Mouse (Mus musculus): Measurements from ENCODE around the gene Eif4a3. TPM values are rescaled to one million over a fixed set of nuclear protein-coding genes. Genes with fewer than 3 reads are reported as not detected.
"Not testable (repeated sequence)": the region's sequence is repeated elsewhere in the genome, so short reads cannot be mapped to it uniquely, and the experiment has no call there.

Eif4a3 gene
- polyA plus RNA-seq, 1 experiment from 2014 or later = 266 TPM

DNA sequence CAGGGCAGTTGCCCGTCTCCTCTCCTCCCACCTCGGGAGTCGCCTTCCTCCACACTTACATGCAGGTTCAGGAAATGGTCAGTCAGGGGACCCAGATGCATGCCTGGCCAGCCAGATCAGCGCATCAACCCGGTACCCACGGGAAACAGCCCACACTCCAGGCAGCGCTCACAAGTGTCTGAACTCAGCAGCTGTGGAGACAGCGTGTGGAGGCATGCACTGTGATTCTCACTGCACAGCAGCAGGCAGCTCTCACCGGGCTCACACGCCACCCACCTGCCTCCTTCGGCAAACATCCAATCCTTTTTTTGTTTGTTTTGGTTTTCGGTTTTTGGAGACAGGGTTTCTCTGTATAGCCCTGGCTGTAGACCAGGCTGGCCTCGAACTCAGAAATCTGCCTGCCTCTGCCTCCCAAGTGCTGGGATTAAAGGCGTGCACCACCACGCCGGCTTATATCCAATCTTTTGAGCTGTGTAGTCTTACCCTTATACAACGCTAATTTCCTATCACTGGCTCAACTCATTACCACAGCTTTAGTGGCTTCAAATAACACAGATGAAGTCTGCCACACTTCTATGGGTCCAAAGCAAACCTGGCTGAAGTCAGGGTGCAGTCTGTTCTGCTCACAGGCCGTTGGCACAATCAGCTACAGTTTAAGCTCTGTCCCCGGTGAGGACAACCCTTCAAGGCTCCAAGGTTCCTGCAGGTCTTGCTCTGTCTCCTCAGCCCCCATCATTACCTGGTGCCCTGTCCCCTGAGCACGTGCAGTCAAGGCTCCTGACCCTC is 12.5 kb downstream of the Eif4a3 start:
- ATAC-seq (replicated peaks) = no peak
- H3K4me1 ChIP-seq = no peaks in the 10 kb centered on the region
- H3K27ac ChIP-seq = no peak overlapping the region
- H3K4me3 ChIP-seq = no peak overlapping the region
- no peaks in the 10 kb centered on the region for H3K27me3 ChIP-seq (replicated peaks)
- 93% methylated on average over 20 of the region's 20 CpGs for WGBS
- no peak overlapping the region for H3K4me2 ChIP-seq
- H3K9ac ChIP-seq = no peak overlapping the region
- no peaks in the 10 kb centered on the region for H3K9me3 ChIP-seq
- H3K36me3 ChIP-seq (replicated peaks) = peaks cover 69% of the 10 kb centered on the region

DNA sequence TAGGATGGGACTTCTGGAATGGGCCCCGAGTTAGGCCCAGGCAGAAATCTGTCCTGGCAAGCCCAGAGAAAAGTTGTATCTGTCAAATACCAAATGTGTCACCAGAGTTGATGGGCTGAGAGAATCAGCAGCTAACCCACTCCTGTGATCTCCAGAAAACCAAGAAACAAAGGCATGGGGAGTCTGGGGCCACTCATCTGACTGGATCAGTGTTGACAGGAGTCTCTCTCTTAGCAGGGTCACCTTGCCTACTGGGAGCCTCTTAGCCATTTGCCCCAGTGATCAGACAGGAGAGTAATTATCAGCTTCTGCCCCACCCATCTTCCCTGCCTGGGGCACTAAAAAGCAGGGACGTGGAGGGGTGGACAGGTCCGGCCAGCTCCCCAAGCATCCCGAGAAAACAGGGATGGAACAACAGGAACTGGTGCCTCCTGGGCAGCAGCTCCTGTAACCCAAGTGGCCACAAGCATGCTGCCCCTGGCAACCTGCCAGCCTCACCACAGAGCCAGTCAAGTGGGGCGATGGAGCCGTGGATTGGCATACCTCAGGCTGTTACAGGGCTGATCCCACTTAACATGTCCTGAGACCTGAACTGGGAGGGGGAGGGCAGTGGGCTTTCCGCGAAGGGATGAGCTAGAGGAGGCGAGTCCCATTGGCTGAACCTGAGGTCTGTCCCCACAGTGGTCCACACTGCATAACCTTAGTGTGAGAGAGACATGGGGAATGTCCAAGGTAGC is 13.9 kb downstream of the Eif4a3 start:
- Histone ChIP-seq H3K4me2 (no peak overlapping the region), H3K4me1 (no peaks in the 10 kb centered on the region), H3K9ac (no peak overlapping the region), H3K27ac (no peak overlapping the region), H3K9me3 (no peaks in the 10 kb centered on the region), H3K27me3 (replicated peaks) (no peaks in the 10 kb centered on the region), H3K36me3 (replicated peaks) (peaks cover 57% of the 10 kb centered on the region), H3K4me3 (no peak overlapping the region)
- 70% methylated on average over 9 of the region's 9 CpGs for WGBS
- ATAC-seq (replicated peaks) = no peak

DNA sequence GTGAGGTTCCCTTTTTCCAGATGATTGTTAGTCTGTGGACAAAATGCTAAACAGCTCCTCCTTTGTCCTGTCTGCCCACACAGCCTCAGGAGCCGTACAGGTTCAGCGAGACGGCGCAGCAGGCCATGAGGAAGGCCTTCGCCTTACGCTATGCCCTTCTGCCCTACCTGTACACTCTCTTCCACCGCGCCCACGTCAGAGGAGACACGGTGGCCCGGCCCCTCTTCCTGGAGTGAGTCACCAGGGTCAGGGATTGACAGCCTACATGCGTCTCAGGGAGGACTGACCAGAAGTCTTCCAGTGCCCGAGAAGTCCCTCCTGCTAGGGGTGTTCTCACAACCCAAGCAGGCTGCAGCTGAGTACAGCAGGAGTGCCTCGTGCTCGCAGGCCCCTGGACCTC is 18.9 kb downstream of the Eif4a3 start:
- H3K27ac ChIP-seq = no peak overlapping the region
- no peaks in the 10 kb centered on the region for H3K27me3 ChIP-seq (replicated peaks)
- no peak overlapping the region for H3K9ac ChIP-seq
- H3K4me1 ChIP-seq = no peaks in the 10 kb centered on the region
- peaks cover 28% of the 10 kb centered on the region for H3K36me3 ChIP-seq (replicated peaks)
- no peaks in the 10 kb centered on the region for H3K9me3 ChIP-seq
- WGBS = 86% methylated on average over 15 of the region's 15 CpGs
- ATAC-seq (replicated peaks) = no peak
- H3K4me2 ChIP-seq = no peak overlapping the region
- no peak overlapping the region for H3K4me3 ChIP-seq

DNA sequence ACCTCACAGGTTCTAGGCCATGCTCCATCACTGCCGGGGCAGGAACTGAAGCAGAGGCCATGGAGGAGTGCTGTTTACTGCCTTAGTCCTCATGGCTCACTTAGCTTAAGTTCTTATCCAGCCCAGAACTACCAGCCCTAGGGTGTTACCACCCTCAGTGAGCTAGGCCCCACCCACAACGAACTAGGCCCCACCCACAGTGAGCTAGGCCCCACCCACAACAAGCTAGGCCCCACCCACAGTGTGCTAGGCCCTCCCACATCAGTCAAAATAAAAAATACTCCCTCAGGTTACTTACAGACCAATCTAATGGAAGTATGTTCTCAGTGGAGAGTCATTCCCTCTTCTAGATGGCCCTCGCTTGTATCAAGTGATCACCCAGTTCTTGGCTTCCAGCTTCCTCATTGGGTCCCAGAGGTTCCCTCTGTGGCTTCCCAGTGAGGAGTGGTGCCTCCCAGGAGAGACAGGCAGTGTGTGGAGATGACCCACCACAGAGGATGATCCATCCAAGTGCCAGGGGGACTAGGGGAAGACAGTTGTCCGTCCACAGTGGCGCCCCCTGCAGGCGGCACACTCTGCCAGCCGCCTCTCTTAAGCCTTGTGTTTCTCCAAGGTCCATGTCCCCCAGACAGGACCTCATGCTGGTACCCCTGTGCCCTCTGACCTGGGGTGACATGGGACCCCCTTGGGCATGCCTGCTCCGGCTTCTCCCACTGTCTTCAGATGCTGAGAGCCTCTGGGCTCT is 26.5 kb downstream of the Eif4a3 start:
- 86% methylated on average over 8 of the region's 8 CpGs for WGBS
- H3K9ac ChIP-seq = no peak overlapping the region
- H3K27me3 ChIP-seq (replicated peaks) = no peaks in the 10 kb centered on the region
- H3K4me1 ChIP-seq = peaks cover 22% of the 10 kb centered on the region
- no peak for ATAC-seq (replicated peaks)
- no peak overlapping the region for H3K4me2 ChIP-seq
- no peak overlapping the region for H3K4me3 ChIP-seq
- H3K27ac ChIP-seq = no peak overlapping the region
- peaks cover 30% of the 10 kb centered on the region for H3K36me3 ChIP-seq (replicated peaks)
- no peaks in the 10 kb centered on the region for H3K9me3 ChIP-seq

DNA sequence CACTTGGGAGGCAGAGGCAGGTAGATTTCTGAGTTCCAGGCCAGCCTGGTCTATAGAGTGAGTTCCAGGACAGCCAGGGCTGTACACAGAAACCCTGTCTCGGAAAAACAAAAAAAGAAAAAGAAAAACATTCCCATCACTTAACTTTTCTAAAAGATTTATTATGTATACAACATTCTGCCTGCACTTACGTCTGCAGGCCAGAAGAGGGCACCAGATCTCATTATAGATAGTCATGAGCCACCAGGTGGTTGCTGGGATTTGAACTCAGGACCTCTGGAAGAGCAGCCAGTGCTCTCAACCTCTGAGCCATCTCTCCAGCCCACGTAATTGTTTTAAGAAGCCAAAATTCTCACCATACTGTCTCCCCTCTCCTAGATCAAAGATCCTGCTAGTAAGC is 27.4 kb downstream of the Eif4a3 start:
- H3K9me3 ChIP-seq; H3K4me3 ChIP-seq; ATAC-seq (replicated peaks); H3K9ac ChIP-seq; H3K4me2 ChIP-seq; H3K27me3 ChIP-seq (replicated peaks); H3K27ac ChIP-seq: not testable (repeated sequence)
- WGBS = 55% methylated on average over 3 of the region's 3 CpGs
- H3K36me3 ChIP-seq (replicated peaks) = peaks cover 27% of the 10 kb centered on the region
- peaks cover 27% of the 10 kb centered on the region for H3K4me1 ChIP-seq

DNA sequence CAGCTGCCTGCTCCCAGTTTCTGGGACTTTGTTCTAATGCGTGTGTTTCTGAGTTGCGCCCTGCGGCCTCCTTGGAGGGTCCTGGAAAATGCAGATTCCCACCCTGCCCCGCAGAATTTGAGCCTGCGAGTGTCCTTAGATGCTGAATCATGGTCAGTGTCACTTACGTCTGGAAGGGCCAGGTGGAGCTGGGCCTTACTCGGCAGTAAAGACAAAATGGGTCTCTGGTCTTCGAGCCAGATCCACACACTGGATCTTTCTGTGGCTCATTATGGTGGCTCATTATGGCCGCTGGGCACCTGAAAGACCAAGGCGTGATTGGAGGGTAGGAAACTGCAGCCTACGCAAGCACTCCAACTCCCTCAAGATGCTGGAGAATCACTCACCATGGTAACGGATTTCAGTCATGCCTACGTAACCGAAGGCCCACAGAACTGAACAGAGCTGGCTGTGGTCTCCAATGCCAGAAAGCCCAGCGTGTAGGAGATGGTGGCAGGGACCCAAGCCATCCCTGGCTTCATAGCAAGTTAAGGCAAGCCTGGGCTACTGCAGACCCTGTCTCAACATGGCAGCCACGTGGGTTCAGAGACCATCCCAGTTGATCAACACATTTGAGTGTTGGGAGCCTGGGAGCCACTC is 31.2 kb downstream of the Eif4a3 start:
- peaks cover 6% of the 10 kb centered on the region; the same call in 1 of the 2 replicates for H3K36me3 ChIP-seq (replicated peaks)
- peak overlapping the region; percentile 55 for H3K4me3 ChIP-seq
- H3K4me1 ChIP-seq = peaks cover 32% of the 10 kb centered on the region
- no peaks in the 10 kb centered on the region for H3K9me3 ChIP-seq
- H3K27me3 ChIP-seq (replicated peaks) = no peaks in the 10 kb centered on the region
- H3K4me2 ChIP-seq = peak overlapping the region; percentile 65
- ATAC-seq (replicated peaks) = no peak
- WGBS = 66% methylated on average over 16 of the region's 16 CpGs
- H3K27ac ChIP-seq = no peak overlapping the region
- peak overlapping the region; percentile 59 for H3K9ac ChIP-seq

DNA sequence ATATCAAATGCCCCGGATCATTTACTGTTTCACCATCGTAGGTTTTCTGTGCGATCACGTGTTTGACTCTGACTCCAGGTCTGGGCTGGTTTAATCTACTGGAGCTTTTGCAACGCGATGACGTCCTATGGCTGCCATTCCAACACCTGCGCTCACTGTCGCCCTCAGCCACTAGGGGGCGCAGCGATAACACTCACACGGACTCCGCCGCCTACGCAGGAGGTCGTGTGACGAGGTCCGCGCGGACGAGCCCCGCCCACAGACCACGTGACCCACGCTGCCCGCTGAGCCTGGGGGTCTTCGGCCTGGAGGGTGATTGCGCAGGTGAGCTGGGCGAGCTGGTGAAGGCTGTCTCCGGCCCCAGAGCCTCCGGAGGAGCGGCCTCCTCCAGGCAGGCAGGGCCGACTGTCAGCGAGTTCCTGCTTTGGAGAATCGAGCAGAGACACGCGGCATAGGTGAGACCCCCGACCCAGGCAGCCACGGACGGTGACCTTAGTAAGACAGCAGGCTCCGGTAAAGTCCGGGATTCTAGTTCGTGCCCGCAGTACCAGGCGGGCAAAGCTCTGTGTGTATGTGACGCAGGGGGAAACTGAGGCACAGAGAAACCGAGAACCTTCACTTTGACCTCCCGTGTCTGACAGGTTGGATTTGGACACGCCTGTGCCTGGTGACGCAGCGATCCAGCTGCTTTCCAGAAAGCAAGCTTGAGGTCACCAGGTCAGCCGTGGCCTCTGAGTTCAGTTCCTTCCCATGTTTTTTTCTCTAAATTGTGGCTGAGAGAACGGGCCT is 31.9 kb downstream of the Eif4a3 start, which contains the start of gene Gaa:
Gene Gaa, plus strand, starts transcription at position 120 of the 789 bp plus-strand sequence.
- H3K4me3 ChIP-seq = peak within 1 kb of the TSS; percentile 55
- ATAC-seq (replicated peaks) = peak; percentile 86
- 6% methylated on average over 52 of the region's 52 CpGs for WGBS
- H3K4me2 ChIP-seq = peak within 1 kb of the TSS; percentile 65
- no peaks in the 10 kb centered on the region for H3K9me3 ChIP-seq
- peaks cover 32% of the 10 kb centered on the region for H3K4me1 ChIP-seq
- H3K27ac ChIP-seq = peak within 1 kb of the TSS; percentile 42
- H3K9ac ChIP-seq = peak within 1 kb of the TSS; percentile 59
- H3K27me3 ChIP-seq (replicated peaks) = no peaks in the 10 kb centered on the region
- peaks cover 6% of the 10 kb centered on the region; the same call in 1 of the 2 replicates for H3K36me3 ChIP-seq (replicated peaks)

DNA sequence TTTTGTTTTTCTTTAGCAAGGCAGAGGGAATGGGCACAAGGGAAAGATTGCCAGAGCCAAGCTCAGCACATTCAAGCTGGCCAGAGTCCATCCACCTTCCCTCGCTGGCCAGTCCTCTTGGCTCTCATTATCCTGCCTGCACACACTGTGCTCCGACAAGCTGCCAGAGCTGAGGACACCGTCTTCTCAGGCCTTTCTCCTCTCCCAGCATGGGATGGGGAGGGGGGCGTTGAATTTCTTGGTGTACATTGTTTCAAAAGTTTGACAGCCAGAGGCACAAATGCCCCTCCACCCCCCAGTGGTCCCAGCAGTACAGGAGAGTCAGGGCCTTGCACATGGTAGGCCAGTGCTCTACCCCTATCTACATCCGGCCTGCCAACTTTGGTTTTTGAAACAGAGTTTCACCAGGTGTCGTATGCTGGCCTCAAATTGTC is 32.6 kb downstream of the Eif4a3 start:
- Histone ChIP-seq H3K4me1 (peaks cover 32% of the 10 kb centered on the region), H3K4me3 (no peak overlapping the region; the same call in 1 of the 2 replicates), H3K36me3 (replicated peaks) (peaks cover 6% of the 10 kb centered on the region; the same call in 1 of the 2 replicates), H3K9ac (no peak overlapping the region), H3K27ac (peak overlapping the region; percentile 26; the same call in 1 of the 2 replicates), H3K4me2 (peak overlapping the region; percentile 65), H3K9me3 (no peaks in the 10 kb centered on the region), H3K27me3 (replicated peaks) (no peaks in the 10 kb centered on the region)
- peak; percentile 67 for ATAC-seq (replicated peaks)
- 34% methylated on average over 6 of the region's 6 CpGs for WGBS

DNA sequence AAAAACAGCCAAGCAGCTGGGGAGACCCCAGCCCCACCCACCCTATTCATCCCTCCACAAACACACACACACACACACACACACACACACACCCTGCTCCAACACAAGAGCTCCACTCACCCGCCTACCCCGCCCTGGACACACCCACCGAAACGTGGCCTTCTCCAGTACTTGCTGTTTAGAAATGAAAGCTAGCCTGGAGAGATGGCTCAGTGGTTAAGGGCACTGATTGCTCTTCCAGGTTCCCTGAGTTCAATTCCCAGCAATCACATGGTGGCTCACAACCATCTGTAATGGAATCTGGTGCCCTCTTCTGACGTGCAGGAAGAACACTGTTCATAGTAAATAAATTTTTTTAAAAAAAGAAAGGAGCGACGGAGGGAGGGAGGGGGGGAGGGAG is 34.1 kb downstream of the Eif4a3 start:
- Histone ChIP-seq H3K9me3 (no peaks in the 10 kb centered on the region), H3K9ac (no peak overlapping the region), H3K27me3 (replicated peaks) (no peaks in the 10 kb centered on the region), H3K27ac (no peak overlapping the region), H3K36me3 (replicated peaks) (0 out of 2 replicates have a peak, but pooled peaks cover 4% of the 10 kb centered on the region), H3K4me1 (peaks cover 31% of the 10 kb centered on the region), H3K4me2 (no peak overlapping the region), H3K4me3 (no peak overlapping the region)
- WGBS = 77% methylated on average over 7 of the region's 7 CpGs
- no peak for ATAC-seq (replicated peaks)

DNA sequence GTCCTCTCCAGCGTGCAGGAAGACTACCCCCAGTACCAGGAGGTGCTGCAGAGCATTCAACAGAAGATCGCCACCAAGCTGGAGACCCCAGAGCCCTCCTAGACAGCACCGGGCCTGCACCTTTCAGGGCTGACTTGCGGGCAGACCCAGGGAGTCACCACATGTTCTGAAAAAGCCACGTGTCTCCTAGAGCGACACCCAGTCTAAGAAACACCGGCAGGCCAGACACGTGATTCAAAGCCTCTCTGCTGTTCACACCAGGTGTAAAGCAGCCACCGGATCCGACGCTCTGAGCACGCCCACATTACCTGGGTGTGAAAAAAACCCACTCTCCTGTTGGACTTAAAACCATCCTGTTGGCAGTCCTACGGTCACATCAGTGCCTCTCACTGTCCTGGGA is 35.5 kb downstream of the Eif4a3 start:
- 91% methylated on average over 13 of the region's 13 CpGs for WGBS
- H3K36me3 ChIP-seq (replicated peaks) = 0 out of 2 replicates have a peak, but pooled peaks cover 3% of the 10 kb centered on the region
- H3K27me3 ChIP-seq (replicated peaks) = no peaks in the 10 kb centered on the region
- H3K27ac ChIP-seq = no peak overlapping the region
- H3K4me3 ChIP-seq = no peak overlapping the region
- no peak overlapping the region for H3K4me2 ChIP-seq
- H3K4me1 ChIP-seq = peaks cover 18% of the 10 kb centered on the region
- H3K9ac ChIP-seq = no peak overlapping the region
- ATAC-seq (replicated peaks) = no peak
- H3K9me3 ChIP-seq = no peaks in the 10 kb centered on the region

DNA sequence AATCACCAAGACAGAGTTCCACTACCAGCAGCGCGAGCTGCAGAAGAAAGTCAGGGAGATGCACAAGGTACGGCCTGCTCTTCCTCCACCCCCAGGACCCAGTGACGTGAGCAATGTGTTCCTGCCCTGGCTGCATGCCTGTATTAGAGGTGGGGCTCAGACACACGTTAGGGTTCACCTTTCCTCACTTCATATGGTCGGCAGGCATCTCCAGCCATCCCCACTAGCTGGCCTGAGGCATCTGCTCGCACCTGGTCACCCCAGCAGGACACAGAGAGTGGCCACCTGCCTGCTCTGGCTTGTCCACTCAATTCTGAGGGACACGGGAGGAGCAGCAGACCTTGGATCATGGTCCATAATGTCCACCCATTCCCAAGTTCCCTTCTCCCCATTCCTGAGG is 39.9 kb downstream of the Eif4a3 start:
- Histone ChIP-seq H3K27ac (no peak overlapping the region), H3K4me1 (no peaks in the 10 kb centered on the region), H3K36me3 (replicated peaks) (0 out of 2 replicates have a peak, but pooled peaks cover 3% of the 10 kb centered on the region), H3K4me3 (no peak overlapping the region), H3K9ac (no peak overlapping the region), H3K4me2 (no peak overlapping the region), H3K27me3 (replicated peaks) (no peaks in the 10 kb centered on the region), H3K9me3 (no peaks in the 10 kb centered on the region)
- ATAC-seq (replicated peaks) = no peak
- WGBS = 88% methylated on average over 8 of the region's 8 CpGs

Data from midbrain, embryonic 15.5 days (tissue).